Mouse (Mus musculus): ENCODE measurements around the gene Htra1.

DNA sequence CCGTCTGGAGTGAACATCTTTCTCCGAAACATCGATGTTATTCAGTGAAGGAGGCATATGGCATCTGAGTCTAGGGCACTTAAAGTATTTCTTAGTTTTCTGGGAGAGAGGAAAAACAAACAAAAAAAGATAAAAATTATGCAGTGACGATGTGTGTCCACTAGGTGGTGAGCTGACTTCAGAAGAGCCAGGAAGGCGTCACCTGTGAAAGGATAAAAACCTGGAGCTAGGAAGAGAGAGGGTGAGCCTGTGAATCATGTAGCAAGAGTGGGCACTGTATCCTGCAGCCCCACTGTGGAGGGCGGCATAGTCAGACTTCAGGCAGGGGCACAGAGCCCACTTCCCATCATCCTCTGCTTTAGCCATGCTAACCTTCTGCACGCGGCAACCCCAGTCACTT lies 58.0 kb downstream of the Htra1 start:
- TF ChIP-seq CTCF (IDR thresholded peaks at IDR 0.05; ENCODE audit: borderline replicate concordance, insufficient read depth, low read depth, low read length) (peak; percentile 65; the same call in 1 of the 2 replicates), POLR2A (IDR thresholded peaks at IDR 0.05; ENCODE audit: borderline replicate concordance, insufficient read depth, low read length) (no peak)

Data from cerebellum, adult 2 months (tissue).